Mouse (Mus musculus): ENCODE measurements around the gene Gm49358. TPM values are rescaled to one million over a fixed set of nuclear protein-coding genes. Genes with fewer than 3 reads are reported as not detected.

The Gm49358 gene
- total RNA-seq, 4 experiments from 2014 or later: 6.3 to 16.6 (median 15.0) TPM

GRCm38 (mm10) chr10:86810612-86811011 lies 46.8 kb downstream of the Gm49358 start:
- DNase-seq (ENCODE audit: low spot score): no peak

- peak; percentile 48 for DNase-seq (ENCODE audit: low spot score)
Observed at GRCm38 (mm10) chr10:86814292-86815131, 50.7 kb downstream of the Gm49358 start.

- DNase-seq (ENCODE audit: low spot score): no peak
Observed at GRCm38 (mm10) chr10:86815133-86815532, 51.4 kb downstream of the Gm49358 start.

- peak; percentile 55 for DNase-seq (ENCODE audit: low spot score)
Observed at GRCm38 (mm10) chr10:86819649-86820165, 55.9 kb downstream of the Gm49358 start.

- no peak for DNase-seq (ENCODE audit: low spot score)
Observed at GRCm38 (mm10) chr10:86821014-86821413, 57.2 kb downstream of the Gm49358 start.

- no peak for DNase-seq (ENCODE audit: low spot score)
Observed at GRCm38 (mm10) chr10:86824093-86824492, 60.3 kb downstream of the Gm49358 start.

GRCm38 (mm10) chr10:86824871-86825270 lies 61.1 kb downstream of the Gm49358 start:
- no peak for DNase-seq (ENCODE audit: low spot score)

- DNase-seq (ENCODE audit: low spot score): peak; percentile 72
Observed at GRCm38 (mm10) chr10:86825871-86826522, 62.2 kb downstream of the Gm49358 start.

- DNase-seq (ENCODE audit: low spot score): no peak
Observed at GRCm38 (mm10) chr10:86826929-86827328, 63.2 kb downstream of the Gm49358 start.

GRCm38 (mm10) chr10:86828221-86829135 lies 64.7 kb downstream of the Gm49358 start:
- no peak for DNase-seq (ENCODE audit: low spot score)

GRCm38 (mm10) chr10:86829515-86829914 lies 65.7 kb downstream of the Gm49358 start:
- no peak for DNase-seq (ENCODE audit: low spot score)

GRCm38 (mm10) chr10:86836784-86837183 lies 73.0 kb downstream of the Gm49358 start:
- no peak for DNase-seq (ENCODE audit: low spot score)

- no peak for DNase-seq (ENCODE audit: low spot score)
Observed at GRCm38 (mm10) chr10:86838827-86839226, 75.1 kb downstream of the Gm49358 start.

GRCm38 (mm10) chr10:86842659-86843058 lies 78.9 kb downstream of the Gm49358 start:
- no peak for DNase-seq (ENCODE audit: low spot score)

GRCm38 (mm10) chr10:86846926-86847467 lies 83.2 kb downstream of the Gm49358 start:
- DNase-seq (ENCODE audit: low spot score): no peak

GRCm38 (mm10) chr10:86849087-86849486 lies 85.3 kb downstream of the Gm49358 start:
- DNase-seq (ENCODE audit: low spot score): no peak

- no peak for DNase-seq (ENCODE audit: low spot score)
Observed at GRCm38 (mm10) chr10:86849508-86849907, 85.7 kb downstream of the Gm49358 start.

- DNase-seq (ENCODE audit: low spot score): no peak
Observed at GRCm38 (mm10) chr10:86852160-86852559, 88.4 kb downstream of the Gm49358 start.

- no peak for DNase-seq (ENCODE audit: low spot score)
Observed at GRCm38 (mm10) chr10:86853433-86853832, 89.7 kb downstream of the Gm49358 start.

- DNase-seq (ENCODE audit: low spot score): no peak
Observed at GRCm38 (mm10) chr10:86860396-86860795, 96.6 kb downstream of the Gm49358 start.

- DNase-seq (ENCODE audit: low spot score): no peak
Observed at GRCm38 (mm10) chr10:86862496-86862895, 98.7 kb downstream of the Gm49358 start.
